Mouse (Mus musculus): ENCODE measurements around the gene Wdr34. TPM values are rescaled to one million over a fixed set of nuclear protein-coding genes. Genes with fewer than 3 reads are reported as not detected.
A peak's percentile ranks its signal among the peaks of the same experiment; 100 is the strongest.
"Not testable (repeated sequence)": the region's sequence is repeated elsewhere in the genome, so short reads cannot be mapped to it uniquely, and the experiment has no call there.

Wdr34 gene
- total RNA-seq, 2 experiments from 2014 or later = 9.4 to 9.5 TPM

- no peak for ATAC-seq (replicated peaks; ENCODE audit: poor library complexity)
These were observed 18.6 kb upstream of the Wdr34 start for GRCm38 (mm10) chr2:30067031-30067888.

GRCm38 (mm10) chr2:30066046-30066901, 17.6 kb upstream of the Wdr34 start:
- ATAC-seq (replicated peaks; ENCODE audit: poor library complexity) = peak; percentile 73

GRCm38 (mm10) chr2:30064298-30064697, 15.6 kb upstream of the Wdr34 start:
- no peak for ATAC-seq (replicated peaks; ENCODE audit: poor library complexity)

GRCm38 (mm10) chr2:30063791-30064190, 15.1 kb upstream of the Wdr34 start:
- ATAC-seq (replicated peaks; ENCODE audit: poor library complexity) = no peak

GRCm38 (mm10) chr2:30063235-30063634, 14.6 kb upstream of the Wdr34 start:
- ATAC-seq (replicated peaks; ENCODE audit: poor library complexity) = no peak

GRCm38 (mm10) chr2:30062249-30063093, 13.8 kb upstream of the Wdr34 start:
- peak; percentile 37 for ATAC-seq (replicated peaks; ENCODE audit: poor library complexity)

- peak; percentile 44 for ATAC-seq (replicated peaks; ENCODE audit: poor library complexity)
These were observed 12.8 kb upstream of the Wdr34 start for GRCm38 (mm10) chr2:30061215-30062166.

GRCm38 (mm10) chr2:30058418-30058817, 9.7 kb upstream of the Wdr34 start:
- ATAC-seq (replicated peaks; ENCODE audit: poor library complexity) = no peak

GRCm38 (mm10) chr2:30057223-30057904, 8.7 kb upstream of the Wdr34 start, which contains the start of gene Set:
Gene Set, plus strand, starts transcription at chr2:30057378.
- ATAC-seq (replicated peaks; ENCODE audit: poor library complexity) = peak; percentile 83

GRCm38 (mm10) chr2:30056736-30057135, 8.1 kb upstream of the Wdr34 start:
- no peak for ATAC-seq (replicated peaks; ENCODE audit: poor library complexity)

- ATAC-seq (replicated peaks; ENCODE audit: poor library complexity) = not testable (repeated sequence)
These were observed 6.6 kb upstream of the Wdr34 start for GRCm38 (mm10) chr2:30055310-30055709.

GRCm38 (mm10) chr2:30051992-30052761, 3.5 kb upstream of the Wdr34 start:
- ATAC-seq (replicated peaks; ENCODE audit: poor library complexity) = 0 out of 2 replicates have a peak, but pooled peaks have one; percentile 20

- ATAC-seq (replicated peaks; ENCODE audit: poor library complexity) = no peak
These were observed 1.1 kb upstream of the Wdr34 start for GRCm38 (mm10) chr2:30049831-30050230.

- ATAC-seq (replicated peaks; ENCODE audit: poor library complexity) = 0 out of 2 replicates have a peak, but pooled peaks have one; percentile 28
These were observed 580 bp downstream of the Wdr34 start for GRCm38 (mm10) chr2:30048101-30048501.

GRCm38 (mm10) chr2:30047127-30047526, 1.6 kb downstream of the Wdr34 start:
- no peak for ATAC-seq (replicated peaks; ENCODE audit: poor library complexity)

GRCm38 (mm10) chr2:30044550-30044949, 4.1 kb downstream of the Wdr34 start:
- no peak for ATAC-seq (replicated peaks; ENCODE audit: poor library complexity)

GRCm38 (mm10) chr2:30042445-30042844, 6.2 kb downstream of the Wdr34 start:
- peak; percentile 88 for ATAC-seq (replicated peaks; ENCODE audit: poor library complexity)

- ATAC-seq (replicated peaks; ENCODE audit: poor library complexity) = no peak
These were observed 9.0 kb downstream of the Wdr34 start for GRCm38 (mm10) chr2:30039687-30040086.

Data from megakaryocyte progenitor cell, adult 5-6 weeks (primary cell).